Mouse (Mus musculus): ENCODE measurements around the gene Ctnna2.

DNA sequence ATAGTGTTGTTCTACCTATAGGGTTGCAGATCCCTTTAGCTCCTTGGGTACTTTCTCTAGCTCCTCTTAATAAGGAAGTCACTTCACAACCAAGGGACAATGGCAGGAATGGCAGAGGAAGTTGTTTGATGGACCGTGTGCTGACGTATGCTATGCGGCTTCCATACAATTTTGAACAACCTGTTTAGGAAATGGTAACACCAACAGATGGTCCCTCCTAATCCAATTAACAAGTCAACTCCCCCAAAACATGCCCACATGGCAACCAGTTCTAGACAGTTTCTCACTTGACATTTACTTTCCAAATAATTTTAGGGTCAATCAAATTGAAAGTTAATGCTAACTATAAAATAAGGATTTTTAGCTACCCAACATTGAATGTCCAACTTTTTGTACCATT, 176.9 kb downstream of the Ctnna2 start:
- no peak for TF ChIP-seq CTCF (conservative IDR thresholded peaks at IDR 0.05; ENCODE audit: low read length)
- no peak for TF ChIP-seq POU5F1 (IDR thresholded peaks at IDR 0.05; ENCODE audit: borderline replicate concordance, low read length)
- TF ChIP-seq NANOG (IDR thresholded peaks at IDR 0.05; ENCODE audit: borderline replicate concordance, low read length): no peak

Data from E14TG2a.4 (cell line).